Mouse (Mus musculus): ENCODE data around the gene Rap1gds1. TPM values are rescaled to one million over a fixed set of nuclear protein-coding genes. Genes with fewer than 3 reads are reported as not detected.

Rap1gds1 gene
- total RNA-seq, 2 experiments from 2014 or later: 55.5 to 56.9 TPM

- DNase-seq: no peak
Observed at GRCm38 (mm10) chr3:138877741-138878140, 197.3 kb downstream of the Rap1gds1 start.

- DNase-seq: no peak
Observed at GRCm38 (mm10) chr3:138876931-138877361, 198.1 kb downstream of the Rap1gds1 start.

GRCm38 (mm10) chr3:138876418-138876817 is 198.6 kb downstream of the Rap1gds1 start:
- DNase-seq: no peak

GRCm38 (mm10) chr3:138875936-138876335 is 199.1 kb downstream of the Rap1gds1 start:
- DNase-seq: no peak

Other genes starting within 250 kb of the Rap1gds1 start
- gene Stpg2, start 130.5 kb upstream of the Rap1gds1 start, total RNA-seq (2021): under 1 TPM; 0.16 to 0.23 TPM

Data from adrenal gland, postnatal 36 days (tissue).